Mouse (Mus musculus) kidney, embryonic 15.5 days (tissue): ENCODE data around the gene Ndufb8. TPM values are rescaled to one million over a fixed set of nuclear protein-coding genes. Genes with fewer than 3 reads are reported as not detected.

Experiments
- ATAC-seq: fragments of 200-750 bp; cut with Nextera tagmentation; replicated peaks from 2 replicates; pipeline ENCODE4 v1.8.0; 2017; ENCODE audit warnings: moderate TSS enrichment; ENCODE audit not compliant: low FRiP score
- H3K27ac ChIP-seq: fragments of 300-500 bp; sonication (generic); 2 replicates; pipeline ENCODE4 v1.5.1; 2015; ENCODE audit warnings: mild to moderate bottlenecking, inconsistent platforms
- H3K27me3 ChIP-seq: fragments of 300-500 bp; sonication (generic); 2 replicates; pipeline ENCODE4 v1.6.1; 2015; ENCODE audit warnings: inconsistent platforms
- H3K36me3 ChIP-seq: fragments of 300-500 bp; sonication (generic); 2 replicates; pipeline ENCODE4 v1.6.1; 2015; ENCODE audit warnings: inconsistent platforms
- H3K4me1 ChIP-seq: fragments of 300-500 bp; sonication (generic); 2 replicates; pipeline ENCODE4 v1.6.1; 2015; ENCODE audit warnings: inconsistent platforms
- H3K4me2 ChIP-seq: fragments of 300-500 bp; sonication (generic); 2 replicates; pipeline ENCODE4 v1.6.1; 2015; ENCODE audit warnings: moderate library complexity, mild to moderate bottlenecking, inconsistent platforms
- H3K4me3 ChIP-seq: fragments of 300-500 bp; sonication (generic); replicated peaks from 2 replicates; pipeline ENCODE4 v1.5.1; 2015; ENCODE audit warnings: mild to moderate bottlenecking, inconsistent platforms
- H3K9ac ChIP-seq: fragments of 300-500 bp; sonication (generic); 2 replicates; pipeline ENCODE4 v1.6.1; 2015; ENCODE audit warnings: mild to moderate bottlenecking, inconsistent platforms
- H3K9me3 ChIP-seq: fragments of 300-500 bp; sonication (generic); replicated peaks from 2 replicates; pipeline ENCODE4 v1.6.1; 2016; ENCODE audit warnings: inconsistent platforms
- WGBS: fragments of 180-500 bp; shearing (Covaris S2); methylation state at CpG from one replicate; pipeline ENCODE4 v1.1.7; 2015; ENCODE audit warnings: mixed read lengths; 5-methylcytosine and 5-hydroxymethylcytosine counted together
- polyA plus RNA-seq: library from polyadenylated mRNA; unstranded; fragments of >200 nt; fragmentation: Nextera tagmentation; extraction: Ambion mirVana; gene quantifications from 2 replicates; pipeline ENCODE4 v1.2.1, GENCODE M21; 2015

The Ndufb8 gene
- 599 and 609 TPM in 2 replicates for polyA plus RNA-seq

GRCm38 (mm10) chr19:44554861-44555590 is at the start of gene Ndufb8:
Ndufb8 (minus strand) TSS chr19:44555440.
- 0 out of 2 replicates have a peak, but pooled peaks cover 15% of the 10 kb centered on the region for H3K27me3 ChIP-seq
- under 1% methylated on average over 50 of the region's 50 CpGs for WGBS
- peak within 1 kb of the TSS; percentile 87 for H3K4me2 ChIP-seq
- no peaks in the 10 kb centered on the region for H3K9me3 ChIP-seq
- H3K4me1 ChIP-seq = peaks cover 25% of the 10 kb centered on the region
- ATAC-seq = peak; percentile 81
- H3K27ac ChIP-seq = peak within 1 kb of the TSS; percentile 71
- peaks cover 36% of the 10 kb centered on the region for H3K36me3 ChIP-seq
- H3K4me3 ChIP-seq = peak within 1 kb of the TSS; percentile 87
- peak within 1 kb of the TSS; percentile 88 for H3K9ac ChIP-seq

GRCm38 (mm10) chr19:44594180-44594579 is 38.9 kb upstream of the Ndufb8 start:
- 94% methylated on average over 14 of the region's 14 CpGs for WGBS
- Histone ChIP-seq H3K9me3 (no peaks in the 10 kb centered on the region), H3K27me3 (peaks cover 3% of the 10 kb centered on the region), H3K4me3 (no peak overlapping the region), H3K9ac (no peak overlapping the region), H3K27ac (no peak overlapping the region), H3K36me3 (no peaks in the 10 kb centered on the region), H3K4me2 (no peak overlapping the region), H3K4me1 (peaks cover 38% of the 10 kb centered on the region)
- ATAC-seq = no peak

- H3K4me2 ChIP-seq = no peak overlapping the region
- no peak overlapping the region for H3K27ac ChIP-seq
- ATAC-seq = no peak
- 74% methylated on average over 6 of the region's 6 CpGs for WGBS
- no peak overlapping the region for H3K4me3 ChIP-seq
- H3K4me1 ChIP-seq = peaks cover 26% of the 10 kb centered on the region
- H3K27me3 ChIP-seq = peaks cover 3% of the 10 kb centered on the region; the same call in 1 of the 2 replicates
- H3K9ac ChIP-seq = no peak overlapping the region
- no peaks in the 10 kb centered on the region for H3K36me3 ChIP-seq
- no peaks in the 10 kb centered on the region for H3K9me3 ChIP-seq
Measured at GRCm38 (mm10) chr19:44591638-44592037, 36.4 kb upstream of the Ndufb8 start.

GRCm38 (mm10) chr19:44590992-44591391 is 35.8 kb upstream of the Ndufb8 start:
- no peaks in the 10 kb centered on the region for H3K36me3 ChIP-seq
- ATAC-seq = 0 out of 2 replicates have a peak, but pooled peaks have one; percentile 43
- no peaks in the 10 kb centered on the region for H3K9me3 ChIP-seq
- no peak overlapping the region for H3K4me3 ChIP-seq
- H3K27me3 ChIP-seq = peaks cover under 1% of the 10 kb centered on the region; the same call in 1 of the 2 replicates
- H3K4me2 ChIP-seq = no peak overlapping the region
- H3K4me1 ChIP-seq = peaks cover 26% of the 10 kb centered on the region
- no peak overlapping the region for H3K9ac ChIP-seq
- 79% methylated on average over 18 of the region's 18 CpGs for WGBS
- no peak overlapping the region for H3K27ac ChIP-seq

GRCm38 (mm10) chr19:44589591-44590223 is 34.5 kb upstream of the Ndufb8 start:
- 31% methylated on average over 6 of the region's 7 CpGs for WGBS
- no peaks in the 10 kb centered on the region for H3K9me3 ChIP-seq
- no peak overlapping the region for H3K4me2 ChIP-seq
- H3K4me1 ChIP-seq = peaks cover 31% of the 10 kb centered on the region
- H3K9ac ChIP-seq = no peak overlapping the region
- H3K36me3 ChIP-seq = no peaks in the 10 kb centered on the region
- no peak overlapping the region for H3K4me3 ChIP-seq
- H3K27me3 ChIP-seq = peaks cover 12% of the 10 kb centered on the region; the same call in 1 of the 2 replicates
- peak overlapping the region; percentile 32 for H3K27ac ChIP-seq
- ATAC-seq = peak; percentile 47; the same call in 1 of the 2 replicates

GRCm38 (mm10) chr19:44588036-44588435 is 32.8 kb upstream of the Ndufb8 start:
- no peak overlapping the region for H3K4me2 ChIP-seq
- H3K9ac ChIP-seq = no peak overlapping the region
- H3K4me1 ChIP-seq = peaks cover 31% of the 10 kb centered on the region
- peaks cover 26% of the 10 kb centered on the region for H3K27me3 ChIP-seq
- H3K36me3 ChIP-seq = no peaks in the 10 kb centered on the region
- no peaks in the 10 kb centered on the region for H3K9me3 ChIP-seq
- 46% methylated on average over 4 of the region's 4 CpGs for WGBS
- no peak overlapping the region for H3K27ac ChIP-seq
- no peak for ATAC-seq
- no peak overlapping the region for H3K4me3 ChIP-seq

- Histone ChIP-seq H3K36me3 (0 out of 2 replicates have a peak, but pooled peaks cover under 1% of the 10 kb centered on the region), H3K4me1 (peaks cover 20% of the 10 kb centered on the region), H3K4me3 (no peak overlapping the region), H3K9me3 (no peaks in the 10 kb centered on the region), H3K27ac (no peak overlapping the region), H3K9ac (no peak overlapping the region), H3K4me2 (no peak overlapping the region), H3K27me3 (peaks cover 26% of the 10 kb centered on the region)
- WGBS = 25% methylated on average over 9 of the region's 9 CpGs
- peak; percentile 80 for ATAC-seq
Measured at GRCm38 (mm10) chr19:44582638-44583309, 27.5 kb upstream of the Ndufb8 start.

- no peaks in the 10 kb centered on the region for H3K9me3 ChIP-seq
- WGBS = 82% methylated on average over 10 of the region's 10 CpGs
- H3K4me1 ChIP-seq = peaks cover 20% of the 10 kb centered on the region
- no peak overlapping the region for H3K27ac ChIP-seq
- H3K27me3 ChIP-seq = peaks cover 26% of the 10 kb centered on the region
- peaks cover 2% of the 10 kb centered on the region; the same call in 1 of the 2 replicates for H3K36me3 ChIP-seq
- H3K9ac ChIP-seq = no peak overlapping the region
- H3K4me3 ChIP-seq = no peak overlapping the region
- no peak for ATAC-seq
- H3K4me2 ChIP-seq = no peak overlapping the region
Measured at GRCm38 (mm10) chr19:44582103-44582502, 26.9 kb upstream of the Ndufb8 start.

- peaks cover 16% of the 10 kb centered on the region for H3K4me1 ChIP-seq
- no peak overlapping the region for H3K4me3 ChIP-seq
- no peaks in the 10 kb centered on the region for H3K27me3 ChIP-seq
- peaks cover 31% of the 10 kb centered on the region for H3K36me3 ChIP-seq
- H3K9ac ChIP-seq = no peak overlapping the region
- no peak for ATAC-seq
- H3K4me2 ChIP-seq = no peak overlapping the region
- H3K9me3 ChIP-seq = no peaks in the 10 kb centered on the region
- 82% methylated on average over 1 of the region's 1 CpGs for WGBS
- no peak overlapping the region for H3K27ac ChIP-seq
Measured at GRCm38 (mm10) chr19:44578038-44578437, 22.8 kb upstream of the Ndufb8 start.

GRCm38 (mm10) chr19:44576275-44576674 is 21.0 kb upstream of the Ndufb8 start:
- no peak overlapping the region for H3K4me3 ChIP-seq
- H3K27ac ChIP-seq = no peak overlapping the region
- no peak overlapping the region for H3K9ac ChIP-seq
- peaks cover 49% of the 10 kb centered on the region for H3K36me3 ChIP-seq
- no peaks in the 10 kb centered on the region for H3K9me3 ChIP-seq
- no peaks in the 10 kb centered on the region for H3K27me3 ChIP-seq
- no peak overlapping the region for H3K4me2 ChIP-seq
- WGBS = 66% methylated on average over 7 of the region's 7 CpGs
- ATAC-seq = no peak
- peaks cover 5% of the 10 kb centered on the region for H3K4me1 ChIP-seq

GRCm38 (mm10) chr19:44567763-44568162 is 12.5 kb upstream of the Ndufb8 start:
- 84% methylated on average over 3 of the region's 3 CpGs for WGBS
- Histone ChIP-seq H3K36me3 (peaks cover 86% of the 10 kb centered on the region), H3K9me3 (no peaks in the 10 kb centered on the region), H3K4me3 (no peak overlapping the region), H3K4me2 (no peak overlapping the region), H3K27ac (no peak overlapping the region), H3K4me1 (peaks cover 16% of the 10 kb centered on the region), H3K27me3 (no peaks in the 10 kb centered on the region), H3K9ac (no peak overlapping the region)
- no peak for ATAC-seq

- 0 out of 2 replicates have a peak overlapping the region, but pooled peaks have one; percentile 86 for H3K4me3 ChIP-seq
- H3K9ac ChIP-seq = no peak overlapping the region
- H3K27ac ChIP-seq = no peak overlapping the region
- H3K4me1 ChIP-seq = peaks cover 16% of the 10 kb centered on the region
- no peaks in the 10 kb centered on the region for H3K9me3 ChIP-seq
- 90% methylated on average over 14 of the region's 14 CpGs for WGBS
- no peak for ATAC-seq
- peak overlapping the region; percentile 79 for H3K4me2 ChIP-seq
- H3K36me3 ChIP-seq = peaks cover 48% of the 10 kb centered on the region
- 0 out of 2 replicates have a peak, but pooled peaks cover under 1% of the 10 kb centered on the region for H3K27me3 ChIP-seq
Measured at GRCm38 (mm10) chr19:44564006-44564405, 8.8 kb upstream of the Ndufb8 start.
